Mouse (Mus musculus) erythroblast, adult 5-6 weeks (primary cell): ENCODE measurements around the gene Brpf1. TPM values are rescaled to one million over a fixed set of nuclear protein-coding genes. Genes with fewer than 3 reads are reported as not detected.
"Not testable (repeated sequence)": the region's sequence is repeated elsewhere in the genome, so short reads cannot be mapped to it uniquely, and the experiment has no call there.

Experiments used
- ATAC-seq: replicated peaks from 2 replicates; pipeline ENCODE4 v1.8.0; 2016; ENCODE audit warnings: moderate number of reproducible peaks, mild to moderate bottlenecking, moderate TSS enrichment, inconsistent platforms; ENCODE audit not compliant: poor library complexity, low FRiP score, severe bottlenecking
- total RNA-seq, 2 experiments: library from RNA; stranded (forward) in 1 of 2; stranded (reverse) in 1 of 2; fragments of 150-400 nt in 1 of 2; fragments of 200-764, 138-1000 nt in 1 of 2; gene quantifications; 2 replicates each; pipeline versions ENCODE4 v1.2.3 to v1.2.4; 2015 to 2017; ENCODE audit warnings: low replicate concordance in 2 of 2

The Brpf1 gene
- total RNA-seq, 2 experiments from 2014 or later: 12.1 to 14.3 TPM

DNA sequence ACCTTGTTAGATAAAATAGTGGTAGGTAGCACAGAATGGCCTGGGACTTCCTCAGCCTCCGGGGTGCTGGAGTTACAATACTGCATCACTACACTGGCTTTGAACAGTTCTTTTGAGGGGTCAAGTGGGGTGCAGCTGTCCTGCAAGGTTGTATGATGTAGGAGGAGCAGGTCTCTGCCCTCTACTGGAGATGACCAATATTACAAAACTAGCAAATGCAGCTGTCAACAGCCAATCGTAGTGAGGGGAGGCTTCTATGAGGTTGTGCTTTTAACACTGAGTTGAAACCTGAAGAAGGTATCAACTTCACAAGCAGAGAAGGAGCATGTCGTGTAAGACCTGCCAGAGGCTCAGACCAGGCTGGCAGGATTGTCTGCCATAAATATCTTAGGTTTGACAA is 4.7 kb upstream of the Brpf1 start:
- ATAC-seq: no peak

DNA sequence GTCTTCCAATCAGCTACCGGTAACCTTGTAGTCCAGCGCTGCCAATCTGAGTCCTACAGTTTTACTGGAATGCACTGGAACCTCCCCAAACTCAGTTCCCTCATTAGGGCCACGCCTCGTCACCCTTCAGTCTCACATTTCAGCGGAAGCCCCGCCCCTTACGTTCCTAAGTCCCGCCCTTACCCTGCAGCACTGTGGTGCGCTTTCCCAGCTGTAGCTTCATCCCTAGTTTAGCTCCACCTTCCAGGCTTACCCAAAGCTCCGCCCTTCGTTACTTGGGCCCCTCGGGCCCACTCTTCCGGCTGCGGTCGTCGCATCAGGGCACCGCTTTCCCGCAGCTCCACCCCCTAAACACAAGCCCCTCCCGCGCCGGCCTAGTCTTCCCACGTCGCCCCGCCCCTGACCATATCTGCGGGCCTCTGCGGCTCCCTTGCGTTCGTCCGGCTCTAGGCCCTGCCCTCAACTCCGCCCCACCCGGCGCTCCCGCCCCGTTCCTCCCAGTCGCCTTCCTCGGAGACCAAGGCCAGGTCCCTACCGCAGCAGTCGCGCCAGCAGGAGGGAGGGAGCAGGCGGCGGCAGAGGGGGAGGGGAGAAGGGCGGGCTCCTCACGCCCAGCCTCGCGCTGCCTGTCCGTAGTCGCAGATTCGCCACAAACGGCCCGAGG is 483 bp upstream of the Brpf1 start:
- peak; percentile 87 for ATAC-seq

DNA sequence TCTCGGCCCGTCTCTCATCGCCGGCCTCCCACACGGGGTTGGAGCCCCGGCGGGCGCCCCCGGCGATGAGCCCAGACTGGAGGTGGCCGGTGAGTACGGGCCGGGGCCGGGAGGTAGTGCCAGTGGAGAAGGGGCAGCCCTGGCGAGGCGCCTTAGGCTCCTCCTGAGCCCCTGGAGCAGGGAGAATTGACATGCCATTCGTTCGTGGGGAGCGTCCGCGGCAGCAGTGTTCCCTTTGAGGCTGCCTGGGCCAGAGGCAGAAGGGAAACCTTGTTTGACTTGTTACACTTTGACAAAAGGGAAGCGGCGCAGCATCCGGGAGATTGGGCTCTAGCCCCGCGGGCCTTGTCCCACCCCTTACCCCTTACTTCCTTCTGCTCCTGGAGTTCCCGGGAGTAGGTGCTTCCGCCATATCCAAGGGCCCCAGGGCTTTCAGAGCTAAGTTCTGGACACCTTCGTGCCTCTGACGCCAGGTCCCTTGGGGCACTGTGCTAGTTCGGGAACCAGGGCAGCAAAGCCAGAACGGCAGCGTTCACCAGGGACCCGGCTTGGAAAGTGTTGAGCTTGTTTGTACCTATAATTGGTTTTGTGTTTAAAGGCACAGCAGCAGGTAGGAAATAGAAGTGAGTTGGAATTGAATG is 664 bp downstream of the Brpf1 start:
- no peak for ATAC-seq

DNA sequence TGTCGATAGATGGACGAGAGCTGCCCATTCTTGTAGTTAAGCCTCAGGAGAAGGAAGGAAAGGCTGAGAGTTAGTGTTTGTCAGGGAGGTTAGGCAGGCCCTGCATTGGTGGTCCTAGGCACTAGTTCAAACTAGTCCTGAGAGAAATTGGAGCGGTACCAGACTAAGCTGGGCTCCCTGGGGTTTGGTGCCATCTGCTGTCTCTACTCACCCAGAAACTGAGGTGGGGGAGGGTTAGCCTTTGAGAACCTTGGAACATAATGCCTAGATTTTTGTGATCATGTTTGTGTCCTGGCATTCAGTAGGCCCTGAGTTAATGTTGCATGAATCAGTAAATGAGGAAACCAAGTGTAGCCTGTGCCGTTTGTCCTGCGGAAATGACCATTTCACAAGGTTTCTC is 1.2 kb downstream of the Brpf1 start:
- ATAC-seq: no peak

DNA sequence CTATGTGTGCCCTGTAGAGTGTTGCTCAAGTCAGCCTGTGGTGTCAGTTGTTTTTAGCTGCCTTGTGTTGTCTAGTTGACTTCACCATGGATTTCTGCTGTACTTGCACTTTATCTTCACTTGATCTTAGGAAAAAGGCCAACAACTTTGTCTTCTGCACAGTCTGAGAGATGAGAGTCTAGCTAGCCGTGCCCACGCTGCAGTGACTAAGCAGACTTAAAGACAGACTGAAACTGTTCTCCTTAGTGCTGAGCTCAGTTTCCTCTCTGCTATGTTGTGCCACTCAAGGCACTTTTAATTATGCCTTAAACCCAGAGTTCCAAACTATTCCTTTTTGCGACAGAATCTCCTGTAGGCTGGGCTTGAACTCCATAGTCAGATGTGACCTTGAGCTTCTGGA is 9.0 kb downstream of the Brpf1 start:
- no peak for ATAC-seq

DNA sequence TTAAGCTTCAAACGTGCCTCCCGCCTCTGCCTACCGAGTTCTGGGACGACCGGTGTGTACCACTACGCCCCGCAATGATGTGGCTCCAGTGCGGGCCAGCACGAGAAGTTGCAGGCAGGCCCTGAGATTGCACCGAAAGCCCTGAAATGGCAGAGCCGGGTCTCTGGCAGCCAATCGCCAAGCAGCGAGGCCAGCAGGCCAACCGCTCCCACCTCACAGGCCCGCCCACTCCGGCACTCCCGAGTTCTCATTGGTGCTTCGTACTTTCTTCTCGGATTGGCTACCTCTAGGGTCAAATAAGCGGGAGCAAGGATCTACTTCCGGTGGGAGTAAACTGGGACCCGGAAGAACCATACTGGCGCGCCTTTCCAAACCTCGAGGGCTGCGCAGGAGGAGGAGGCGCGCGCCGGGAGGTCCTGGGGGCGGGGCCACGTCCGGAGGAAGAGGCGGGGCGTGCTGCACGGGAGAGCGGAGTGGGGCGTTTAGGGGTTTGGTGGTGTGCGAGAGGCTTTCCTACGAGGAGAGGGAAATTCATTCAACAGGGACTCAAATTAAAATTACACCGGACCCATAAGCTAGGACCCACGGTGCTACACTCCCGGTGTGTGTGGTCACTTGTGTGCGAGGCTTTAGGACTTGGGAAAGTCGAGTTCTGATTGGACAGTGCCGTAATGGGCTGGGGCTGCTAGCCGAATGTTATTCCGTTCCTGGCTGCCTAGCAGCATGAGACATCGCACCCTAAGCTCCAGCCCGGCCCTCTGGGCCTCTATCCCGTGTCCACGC is 19.8 kb downstream of the Brpf1 start, which contains the start of gene Ogg1:
Ogg1 (plus strand) TSS at position 440 of the 783 bp plus-strand sequence.
- peak; percentile 94 for ATAC-seq

DNA sequence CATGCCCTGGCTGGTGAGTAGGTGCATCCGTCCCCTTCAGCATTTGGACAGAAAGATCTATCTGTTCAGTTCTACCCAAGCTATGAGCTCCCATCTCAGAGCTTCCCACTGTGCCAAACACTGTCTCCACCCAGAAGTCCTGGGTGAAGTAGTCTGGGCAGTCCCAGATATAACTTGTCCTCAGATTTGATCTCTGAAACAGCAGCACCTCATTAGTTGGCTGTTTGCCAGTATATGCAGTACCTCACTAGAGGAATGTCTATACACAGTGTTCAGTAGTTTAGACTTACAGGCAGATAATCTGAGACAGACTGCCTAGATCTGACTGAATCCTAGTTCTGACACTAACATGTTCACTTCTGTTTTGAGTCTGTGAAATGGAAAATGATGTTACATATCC is 22.5 kb downstream of the Brpf1 start:
- ATAC-seq: no peak

DNA sequence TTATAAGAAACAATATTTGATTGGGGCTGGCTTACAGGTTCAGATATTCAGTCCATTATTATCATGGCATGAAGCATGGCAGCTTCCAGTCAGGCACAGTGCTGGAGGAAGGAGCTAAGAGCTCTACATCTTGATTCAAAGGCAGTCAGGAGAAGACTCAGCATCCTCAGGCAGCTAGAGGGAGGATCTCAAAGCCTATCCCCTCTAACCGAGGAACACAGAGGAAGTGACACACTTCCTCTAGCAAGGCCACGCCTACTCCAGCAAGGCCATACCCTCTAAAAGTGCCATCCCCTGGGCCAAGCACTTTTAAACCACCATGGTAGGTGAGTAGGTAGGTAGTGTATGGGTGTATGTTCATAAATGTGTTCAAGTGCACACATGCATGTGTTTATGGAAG is 23.6 kb downstream of the Brpf1 start:
- no peak for ATAC-seq

DNA sequence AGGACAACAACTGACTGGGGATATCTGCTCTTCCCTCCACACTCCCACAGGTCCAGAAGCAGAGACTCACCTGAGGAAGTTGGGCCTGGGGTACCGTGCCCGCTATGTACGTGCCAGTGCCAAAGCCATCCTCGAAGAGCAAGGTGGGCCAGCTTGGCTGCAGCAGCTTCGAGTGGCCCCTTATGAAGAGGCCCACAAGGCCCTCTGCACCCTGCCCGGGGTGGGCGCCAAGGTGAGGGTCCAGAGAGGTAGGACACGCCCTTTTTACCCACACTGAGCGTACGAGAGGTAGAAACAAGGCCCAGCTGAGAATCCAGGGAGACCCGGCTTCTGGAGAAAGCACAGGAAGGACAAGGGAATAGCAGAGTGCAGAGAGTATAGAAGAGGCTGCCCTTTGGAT is 24.8 kb downstream of the Brpf1 start:
- ATAC-seq: no peak

DNA sequence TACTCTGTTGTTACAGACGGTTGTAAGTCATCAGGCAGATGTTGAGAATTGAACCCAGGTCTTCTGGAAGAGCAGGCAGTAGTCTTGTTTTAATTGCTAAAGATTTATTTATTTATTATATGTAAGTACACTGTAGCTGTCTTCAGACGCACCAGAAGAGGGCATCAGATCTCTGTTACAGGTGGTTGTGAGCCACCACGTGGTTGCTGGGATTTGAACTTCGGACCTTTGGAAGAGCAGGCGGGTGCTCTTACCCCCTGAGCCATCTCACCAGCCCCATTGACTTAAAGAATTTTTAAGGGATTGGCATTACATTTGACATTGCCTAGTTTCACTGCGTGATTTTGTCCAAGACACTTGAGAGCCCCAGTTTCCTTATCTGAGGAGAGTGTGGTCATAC is 25.8 kb downstream of the Brpf1 start:
- not testable (repeated sequence) for ATAC-seq

DNA sequence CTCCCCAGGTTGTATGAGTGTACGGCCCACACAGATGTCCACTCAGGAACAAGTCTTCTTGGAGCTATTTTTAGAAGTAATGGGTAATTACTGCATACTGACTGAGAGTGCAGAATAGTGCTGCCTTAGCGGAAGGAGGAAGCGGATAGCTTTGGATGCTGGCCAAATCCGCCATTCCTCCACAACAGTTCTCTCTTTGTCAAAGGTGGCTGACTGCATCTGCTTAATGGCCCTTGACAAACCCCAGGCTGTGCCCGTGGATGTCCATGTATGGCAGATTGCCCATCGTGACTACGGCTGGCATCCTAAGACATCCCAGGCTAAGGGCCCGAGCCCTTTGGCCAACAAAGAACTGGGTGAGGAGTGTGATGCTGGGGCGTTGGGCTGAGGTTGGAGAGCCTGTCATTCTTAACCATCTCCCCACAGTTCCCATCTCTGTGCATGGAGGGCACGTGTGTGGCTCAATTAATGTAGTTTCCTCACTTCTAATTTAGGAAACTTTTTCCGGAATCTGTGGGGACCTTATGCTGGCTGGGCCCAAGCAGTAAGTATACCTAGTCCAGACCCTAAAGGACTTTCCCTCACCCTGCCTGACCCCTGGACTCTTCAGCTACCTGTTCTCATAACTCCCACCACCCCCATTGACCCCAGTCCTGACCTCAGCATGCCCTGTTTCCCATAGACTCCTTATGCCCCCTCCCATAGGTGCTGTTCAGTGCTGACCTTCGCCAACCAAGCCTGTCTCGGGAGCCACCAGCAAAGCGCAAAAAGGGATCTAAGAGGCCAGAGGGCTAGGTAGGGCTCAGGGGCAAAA is 26.4 kb downstream of the Brpf1 start:
- ATAC-seq: no peak

DNA sequence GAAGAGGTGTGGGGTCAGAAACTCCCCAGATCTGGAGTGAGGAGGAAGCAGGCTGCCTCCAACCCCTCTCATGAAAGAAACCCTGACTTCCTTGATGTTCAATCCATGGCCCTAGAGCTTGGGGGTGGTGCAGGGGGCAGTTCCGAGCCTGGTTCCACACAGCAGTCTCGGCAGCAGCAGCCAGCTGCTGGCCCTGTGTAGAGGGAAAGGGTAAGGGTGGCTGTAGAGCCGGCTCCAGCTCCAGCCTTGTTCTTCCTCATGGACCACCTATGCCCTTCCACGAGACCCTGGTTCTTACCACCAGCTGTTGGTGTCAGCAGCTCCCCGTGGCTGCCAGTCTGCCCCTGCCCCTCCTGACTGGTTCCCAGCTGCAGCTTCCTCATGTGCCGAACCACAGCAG is 27.3 kb downstream of the Brpf1 start:
- ATAC-seq: no peak

DNA sequence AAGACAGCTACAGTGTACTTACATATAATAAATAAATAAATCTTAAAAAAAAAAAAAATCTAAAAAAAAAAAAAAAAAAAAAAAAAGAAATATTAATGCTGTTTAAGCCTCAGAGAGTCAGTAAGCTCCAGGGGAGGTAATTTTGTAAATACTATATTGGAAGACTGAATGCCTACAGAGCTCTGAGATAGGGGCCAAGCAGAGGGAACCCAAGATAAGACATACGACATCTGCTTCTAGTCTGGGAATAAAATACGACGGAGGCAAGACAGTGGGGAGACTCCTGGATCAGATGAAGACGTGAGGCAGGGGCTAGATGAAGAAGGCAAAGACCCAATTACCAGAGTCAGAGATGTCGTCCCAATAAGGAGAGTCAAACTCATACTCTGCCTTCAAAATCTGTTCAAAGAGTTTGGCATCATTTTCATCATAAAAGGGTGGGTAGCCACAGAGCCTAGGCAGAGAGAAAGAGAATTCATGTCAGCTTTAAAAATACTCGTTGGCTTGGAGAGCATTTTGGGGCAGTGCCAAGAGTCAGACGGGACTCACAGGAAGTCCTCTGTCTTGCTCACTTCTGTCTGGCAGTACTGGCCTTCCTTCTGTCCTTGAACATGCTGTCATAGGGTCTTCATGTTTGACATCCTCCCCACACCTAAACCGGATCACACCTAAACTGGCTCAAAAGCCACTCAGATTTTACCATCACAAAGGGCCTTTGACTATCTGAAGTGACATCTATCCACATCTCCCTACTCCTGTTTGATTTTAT is 30.1 kb downstream of the Brpf1 start:
- no peak for ATAC-seq

DNA sequence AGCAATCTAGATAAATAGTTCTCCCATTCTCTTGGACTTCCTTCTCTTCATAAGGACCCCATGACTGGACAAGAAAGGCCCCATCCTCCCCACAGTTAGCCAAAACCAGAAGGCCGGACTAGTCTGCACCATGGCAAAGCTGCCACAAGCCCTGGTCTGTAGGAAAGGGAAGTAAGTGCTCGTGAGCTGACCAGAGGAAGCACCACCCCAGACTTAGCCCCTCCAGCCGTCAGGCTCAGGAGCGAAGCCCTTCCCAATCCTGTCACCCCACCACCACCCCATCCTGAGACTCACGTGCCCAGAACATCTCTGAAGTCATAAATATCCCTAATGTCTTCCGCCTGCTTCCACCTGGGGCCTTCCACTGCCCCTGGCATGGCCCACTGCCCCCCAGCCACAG is 34.6 kb downstream of the Brpf1 start:
- ATAC-seq: no peak

DNA sequence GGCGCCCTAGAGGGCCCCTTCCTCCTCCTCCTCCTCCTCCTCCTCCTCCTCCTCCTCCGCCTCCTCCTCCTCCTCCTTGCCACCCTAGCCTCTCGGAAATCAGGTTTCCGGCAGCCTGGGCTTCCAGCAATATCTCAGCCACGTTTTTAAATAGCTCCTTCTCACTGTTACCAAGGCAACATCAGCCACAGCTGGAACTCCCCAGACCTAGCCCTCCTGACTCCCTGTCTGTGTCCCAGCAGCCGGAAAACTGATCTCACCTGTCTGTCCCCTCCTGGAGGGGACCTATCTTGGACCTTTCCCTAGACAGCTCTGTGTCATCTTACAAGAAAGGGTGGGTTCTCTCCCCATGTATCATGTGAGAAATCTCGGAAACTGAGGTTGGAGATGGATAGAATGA is 35.4 kb downstream of the Brpf1 start:
- ATAC-seq: no peak

DNA sequence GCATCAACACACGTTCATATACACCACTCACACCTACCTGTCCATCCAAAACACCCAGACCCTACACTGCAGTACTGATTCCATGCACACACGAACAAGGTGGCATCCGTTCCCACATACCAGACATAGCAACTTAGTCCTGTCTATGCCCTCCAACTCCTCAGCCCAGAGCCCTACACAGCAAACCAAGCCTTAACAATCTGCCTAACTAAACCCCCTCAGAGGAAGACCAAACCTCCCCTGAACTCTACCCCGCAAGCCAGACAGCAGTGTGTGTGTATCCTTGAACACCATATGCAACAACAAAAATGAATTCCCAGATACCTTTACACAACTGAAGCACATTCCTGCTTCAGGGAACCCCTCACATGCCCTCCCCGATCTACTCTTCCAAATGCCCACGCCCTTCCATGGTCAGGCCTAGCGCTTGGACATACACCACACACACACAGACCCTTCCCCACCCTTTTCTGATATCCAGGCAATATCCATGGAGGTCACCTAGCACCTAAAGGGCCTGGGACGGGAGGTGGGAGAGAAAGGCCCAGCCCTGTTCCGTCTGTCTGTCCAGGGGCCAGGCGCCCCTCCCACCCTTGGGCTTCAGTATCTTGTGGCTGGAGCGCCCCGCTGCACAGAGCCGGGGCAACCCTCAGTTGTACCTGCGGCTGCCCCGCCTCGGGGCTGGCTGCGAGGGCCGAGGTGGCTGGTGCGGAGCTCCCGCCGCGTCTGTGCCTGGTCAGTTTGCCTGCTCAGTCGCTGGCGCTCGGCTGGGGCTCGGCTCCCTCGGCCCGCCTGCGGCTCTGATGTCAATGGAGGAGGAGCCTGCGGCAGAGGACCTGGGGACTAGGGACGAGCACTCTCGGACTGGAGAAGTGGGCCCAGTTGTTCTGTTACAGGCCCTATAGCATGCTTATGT is 36.5 kb downstream of the Brpf1 start, which contains the start of gene Camk1:
Camk1 (minus strand) TSS at position 808 of the 916 bp plus-strand sequence.
- ATAC-seq: peak; percentile 31; the same call in 1 of the 2 replicates

DNA sequence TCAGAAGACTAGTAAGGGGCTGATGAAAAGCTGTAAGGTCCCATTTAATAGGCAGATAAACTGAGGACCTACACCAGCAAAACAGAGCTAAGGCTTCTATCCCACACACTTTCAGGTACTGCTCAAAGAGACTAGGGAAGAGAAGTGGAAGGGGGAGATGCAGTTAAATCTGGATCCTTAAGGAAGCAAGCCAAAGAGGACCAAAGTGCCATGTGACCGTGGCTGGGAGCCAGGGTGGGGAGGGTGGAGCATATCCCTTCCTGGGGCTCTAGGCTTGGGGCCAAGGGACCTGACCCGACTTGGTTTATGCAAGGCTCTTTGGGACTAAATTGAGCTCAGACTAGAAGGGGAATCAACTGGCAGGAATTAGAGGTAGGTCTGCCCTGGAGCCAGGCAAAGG is 37.4 kb downstream of the Brpf1 start:
- ATAC-seq: no peak

DNA sequence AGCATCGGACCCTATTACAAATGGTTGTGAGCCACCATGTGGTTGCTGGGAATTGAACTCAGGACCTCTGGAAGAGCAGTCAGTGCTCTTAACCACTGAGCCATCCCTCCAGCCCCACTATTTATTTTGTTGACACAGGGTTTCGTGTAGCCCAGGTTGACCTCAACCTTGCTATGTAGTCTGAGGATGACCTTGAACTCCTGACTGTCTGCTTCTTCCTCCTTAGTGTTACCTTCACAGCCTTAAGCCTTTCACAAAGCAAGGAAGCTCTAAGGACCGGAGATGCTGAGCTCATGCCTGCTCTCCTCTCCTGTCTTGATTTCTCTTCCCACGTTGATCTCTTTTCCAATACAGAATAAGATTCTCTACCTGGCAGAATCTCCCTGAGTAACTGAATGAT is 40.0 kb downstream of the Brpf1 start:
- no peak for ATAC-seq
